Mouse (Mus musculus) heart, adult 18-20 months (tissue): ENCODE results near the gene Fgfr3. TPM values are rescaled to one million over a fixed set of nuclear protein-coding genes. Genes with fewer than 3 reads are reported as not detected.

ENCODE experiments used
- DNase-seq, 2 experiments: peaks; one replicate each; pipeline ENCODE4 v3.0.0; 2021 to 2022; ENCODE audit warnings: mixed read lengths in 1 of 2
- long read RNA-seq, 2 experiments: library from polyadenylated mRNA; stranded (forward); transcript quantifications; one replicate each; pipeline ENCODE4 v2.0.0; 2021
- total RNA-seq, 2 experiments: library from RNA; stranded (reverse); gene quantifications; 2 replicates each; pipeline ENCODE4 v1.2.3; 2021

Fgfr3 gene
- total RNA-seq = 10 to 100 TPM; 10.3 to 11.9 TPM
- long read RNA-seq, experiment 1, partial matches to known transcripts = 0 of 2 reads
- long read RNA-seq, experiment 1, other reads (novel, unspliced or antisense) = 1 of 2 reads
- long read RNA-seq, experiment 2, full-length matches to known transcripts = 2 of 5 reads
- long read RNA-seq, experiment 2, partial matches to known transcripts = 1 of 5 reads
- long read RNA-seq, experiment 2, other reads (novel, unspliced or antisense) = 2 of 5 reads

DNA sequence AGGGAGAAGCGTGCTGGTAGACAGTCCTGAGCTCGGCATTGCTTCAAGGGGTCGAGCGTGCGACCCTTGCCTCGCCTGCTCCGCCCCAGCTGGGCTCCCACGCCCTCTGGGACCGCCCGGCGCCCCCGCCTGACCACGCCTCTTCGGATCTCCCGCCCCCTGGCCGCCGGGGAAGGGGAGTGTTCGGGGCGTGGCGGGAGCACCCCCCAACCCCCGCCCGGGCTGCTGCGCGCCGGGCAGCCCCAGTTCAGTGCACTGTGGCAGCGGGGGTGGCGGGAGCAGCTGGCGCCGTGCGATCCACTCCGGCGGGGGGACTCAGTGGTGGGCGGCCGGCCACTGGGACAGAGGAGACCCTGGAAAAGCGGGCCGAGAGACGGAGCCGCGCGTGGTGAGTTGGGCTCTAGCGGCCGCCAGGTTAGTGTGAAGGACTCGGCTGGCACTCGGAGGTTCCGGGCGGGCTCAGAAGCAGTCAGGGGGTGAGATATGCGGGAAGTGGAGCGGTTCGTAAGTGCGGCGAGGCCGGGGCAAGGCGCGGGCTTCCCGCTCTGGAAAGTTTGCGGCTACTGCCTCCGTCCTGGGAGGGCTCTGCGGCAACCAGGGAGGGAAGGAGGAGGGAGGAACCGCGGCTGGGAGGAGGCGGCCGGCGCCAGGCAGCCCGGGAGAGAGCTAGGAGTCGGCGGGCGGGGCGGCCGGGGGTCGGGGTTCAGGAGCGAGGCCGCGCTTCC, at the start of gene Fgfr3:
Gene Fgfr3 (plus strand): TSS at position 134 of the 725 bp plus-strand sequence.
- peak; percentile 79 to 83 for DNase-seq

GRCm38 (mm10) chr5:33674439-33674838, 47.0 kb upstream of the Fgfr3 start:
- DNase-seq = peak in 1 of 2 experiments; percentile 30

- peak in 1 of 2 experiments; percentile 53 for DNase-seq
Measured at GRCm38 (mm10) chr5:33675964-33676363, 45.5 kb upstream of the Fgfr3 start.

DNA sequence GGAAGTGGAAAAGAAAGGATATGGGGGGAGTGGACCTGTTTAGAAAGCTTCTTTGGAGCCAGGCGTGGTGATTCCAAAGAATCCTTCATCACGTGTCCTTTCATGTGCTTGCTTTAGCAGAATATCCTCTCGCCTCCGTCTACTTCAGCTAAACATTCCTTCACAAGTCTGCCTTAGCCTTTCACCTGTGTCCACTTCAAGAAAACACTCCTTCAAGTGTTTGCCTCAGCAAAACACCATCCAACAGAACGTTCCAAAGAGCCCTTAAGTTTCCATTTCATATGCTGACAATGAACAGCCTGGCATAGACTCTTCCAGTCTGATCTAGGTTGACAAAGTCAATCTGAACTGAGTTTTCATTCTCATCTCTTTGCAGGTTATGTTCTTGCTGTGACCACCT, 43.2 kb upstream of the Fgfr3 start:
- no peak for DNase-seq

DNA sequence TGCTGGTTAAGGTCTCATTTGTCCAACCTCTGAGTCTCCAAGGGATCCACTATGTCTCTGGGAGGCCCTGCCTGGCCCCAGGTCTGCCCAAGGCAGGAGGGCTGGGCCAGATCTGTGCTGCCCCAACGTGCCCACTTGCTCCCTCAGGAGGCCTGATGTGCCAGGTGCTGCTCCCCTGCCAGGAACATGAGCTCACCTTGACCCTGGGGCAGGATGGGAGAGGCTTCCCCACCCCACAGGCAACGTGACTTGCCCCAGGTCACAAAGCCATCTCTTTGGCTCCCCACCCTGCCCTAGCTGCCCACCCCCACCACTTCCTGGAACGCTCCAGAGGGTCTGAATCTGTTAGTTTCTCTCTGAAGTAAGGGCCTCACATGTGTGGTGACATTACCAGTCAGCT, 40.4 kb upstream of the Fgfr3 start:
- DNase-seq = no peak

DNA sequence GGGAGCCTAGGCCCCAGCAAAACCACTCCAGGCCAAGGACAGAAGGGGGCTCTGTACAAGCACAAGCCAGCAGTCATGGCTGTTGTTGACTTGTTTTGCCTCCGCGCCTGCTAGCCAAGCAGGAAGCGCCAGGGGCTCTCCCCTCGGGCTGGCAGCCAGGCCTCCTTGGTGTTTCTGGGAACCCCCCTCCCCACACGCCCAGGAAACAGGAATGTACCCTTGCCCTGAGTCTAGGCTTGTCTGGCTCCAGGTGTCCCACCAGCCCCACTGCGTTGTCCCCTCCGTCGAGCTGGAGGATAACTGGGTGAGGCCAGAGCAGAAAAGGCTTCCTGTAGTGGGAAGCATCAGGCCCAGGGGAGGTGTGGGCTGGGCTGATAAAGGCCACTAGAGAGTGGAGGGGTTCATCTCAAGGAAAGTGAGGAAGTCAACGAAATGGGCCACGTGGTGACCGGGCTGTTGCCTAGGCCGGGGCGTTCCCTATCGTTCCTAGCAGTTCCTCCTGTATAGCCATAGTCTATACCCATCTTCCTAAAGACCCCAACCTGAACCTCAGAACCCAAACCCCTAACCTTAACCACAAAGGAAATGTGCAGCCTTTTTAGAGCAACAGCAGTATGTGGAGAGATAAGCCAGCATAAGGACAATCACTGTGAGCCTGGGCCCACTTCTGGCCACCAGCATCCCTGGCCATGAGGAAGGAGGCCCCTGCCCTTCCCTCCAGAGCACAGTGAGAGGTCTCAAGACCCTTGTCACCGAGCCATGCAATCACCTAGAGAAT, 39.7 kb upstream of the Fgfr3 start:
- DNase-seq = peak in 1 of 2 experiments; percentile 24

DNA sequence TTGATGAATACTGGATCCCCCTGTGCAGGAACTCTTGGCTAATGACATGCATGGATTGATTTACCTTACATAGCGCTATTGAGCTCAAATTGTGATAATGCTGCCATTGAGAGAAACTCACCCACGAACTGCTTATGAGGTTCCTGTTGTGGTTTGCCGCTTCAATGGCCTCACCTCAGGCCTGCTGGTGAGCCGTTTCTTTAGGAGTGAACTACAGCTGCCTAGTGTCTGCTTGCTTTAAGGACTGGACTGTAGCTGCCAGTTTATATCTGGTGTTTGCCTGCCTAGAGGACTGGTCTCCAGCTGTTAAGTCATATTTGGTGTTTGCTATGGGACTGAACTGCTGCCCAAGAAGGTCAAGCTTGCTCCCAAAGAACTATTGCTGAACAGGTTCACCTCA, 38.5 kb upstream of the Fgfr3 start:
- DNase-seq = no peak

DNA sequence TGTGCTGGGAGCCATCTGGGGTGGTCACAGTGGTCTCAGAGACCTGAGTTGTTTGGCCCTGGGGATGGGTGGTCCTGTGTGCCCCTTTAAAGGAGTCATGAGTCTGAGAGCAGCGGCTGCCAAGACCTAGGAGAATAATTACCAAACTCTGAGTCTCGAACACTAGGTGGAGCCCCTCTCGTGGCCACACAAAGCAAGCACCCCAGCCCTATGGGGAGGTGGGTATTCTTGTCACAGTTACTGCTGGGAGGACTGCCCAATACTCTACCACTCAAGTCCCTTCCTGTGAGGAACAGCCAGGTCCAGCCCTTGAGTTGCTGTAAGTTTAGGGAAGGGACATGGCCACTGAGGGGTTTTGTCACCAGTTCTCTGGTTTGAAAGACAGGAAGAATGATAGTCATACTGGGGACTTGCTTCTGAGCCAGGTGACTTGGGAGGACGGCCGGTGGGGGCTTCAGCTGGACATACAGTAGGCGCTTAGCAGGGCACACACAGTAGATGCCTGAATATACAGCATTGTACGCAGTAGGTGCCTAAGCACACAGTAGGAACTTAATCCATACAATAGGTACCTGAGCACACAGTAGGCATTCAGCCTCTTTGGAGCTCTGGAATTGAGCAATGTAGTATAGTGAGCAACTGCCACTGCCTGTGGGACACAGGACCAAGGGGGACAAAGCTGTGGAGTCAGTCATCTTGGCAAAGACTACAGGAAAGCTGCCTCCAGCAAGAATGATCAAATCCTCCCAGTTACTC, 37.4 kb upstream of the Fgfr3 start:
- peak; percentile 37 to 65 for DNase-seq

DNA sequence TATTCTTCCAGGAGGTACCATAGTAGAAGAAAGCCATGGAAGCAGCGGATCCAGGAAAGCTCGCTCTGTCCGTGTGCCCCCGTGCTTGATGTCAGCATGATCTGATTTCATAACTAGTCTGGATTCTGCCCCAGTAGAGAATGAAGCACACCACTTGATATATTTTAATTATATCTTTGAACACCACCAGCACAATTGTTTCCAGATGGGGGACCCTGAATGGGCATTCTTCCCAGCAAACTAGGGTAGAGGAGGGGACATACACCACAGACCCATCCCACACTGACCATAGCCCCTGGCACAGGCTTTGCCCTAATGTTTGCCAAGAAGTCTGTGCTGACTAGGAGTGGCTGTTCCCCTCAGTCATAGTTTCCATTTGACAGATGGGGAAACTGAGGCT, 36.5 kb upstream of the Fgfr3 start:
- no peak for DNase-seq

DNA sequence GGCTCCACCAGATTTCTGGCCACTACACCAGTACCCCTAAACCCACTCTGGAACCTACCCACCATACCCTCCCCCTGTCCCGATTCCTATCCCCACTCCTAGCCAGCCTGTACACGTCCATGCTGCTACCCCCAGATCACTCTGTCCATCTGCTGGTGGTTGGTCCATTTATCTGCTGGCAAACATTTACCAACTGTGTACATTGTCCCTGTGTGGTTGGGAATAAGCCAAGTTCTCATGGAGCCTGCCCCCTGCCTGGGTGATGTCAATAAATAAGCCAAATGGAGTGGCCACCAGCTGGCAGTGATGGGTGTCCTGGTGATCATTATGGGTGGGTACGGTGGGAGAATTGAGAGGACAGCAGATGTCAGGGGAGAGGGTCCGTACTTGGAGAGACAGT, 34.3 kb upstream of the Fgfr3 start:
- DNase-seq = no peak

- peak in 1 of 2 experiments; percentile 56 for DNase-seq
Measured at GRCm38 (mm10) chr5:33688278-33689220, 32.9 kb upstream of the Fgfr3 start.

DNA sequence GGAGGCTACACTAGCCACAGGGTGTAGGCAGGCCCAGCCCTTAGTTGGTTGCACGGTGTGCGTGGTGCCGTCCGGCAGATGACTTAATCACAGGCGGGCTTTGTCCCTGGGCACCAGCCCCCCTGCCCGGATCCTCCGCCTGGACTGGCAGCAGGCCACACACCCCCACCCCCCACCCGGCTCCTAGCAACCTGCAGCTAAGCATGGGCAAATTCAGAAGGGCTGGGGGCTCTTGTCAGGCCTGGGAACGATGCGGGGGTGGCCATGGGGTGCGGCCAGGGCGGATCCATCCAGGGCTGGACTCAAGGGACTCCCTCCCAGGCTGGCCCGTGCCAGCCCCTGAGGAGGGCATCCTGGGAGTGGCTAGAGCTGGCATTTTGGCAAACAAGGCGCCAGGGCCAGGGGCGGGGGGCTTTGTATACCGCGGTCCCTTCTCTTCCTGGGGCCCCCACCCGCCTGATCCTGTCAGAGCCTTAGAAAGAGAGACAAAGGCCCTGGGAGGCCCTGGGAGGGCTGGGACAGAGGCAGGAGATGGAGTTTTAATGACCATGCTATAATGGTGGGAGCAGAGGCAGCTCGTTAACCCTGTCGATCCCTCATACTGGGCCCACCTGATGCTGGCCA, 32.1 kb upstream of the Fgfr3 start:
- DNase-seq = peak; percentile 47 to 64

DNA sequence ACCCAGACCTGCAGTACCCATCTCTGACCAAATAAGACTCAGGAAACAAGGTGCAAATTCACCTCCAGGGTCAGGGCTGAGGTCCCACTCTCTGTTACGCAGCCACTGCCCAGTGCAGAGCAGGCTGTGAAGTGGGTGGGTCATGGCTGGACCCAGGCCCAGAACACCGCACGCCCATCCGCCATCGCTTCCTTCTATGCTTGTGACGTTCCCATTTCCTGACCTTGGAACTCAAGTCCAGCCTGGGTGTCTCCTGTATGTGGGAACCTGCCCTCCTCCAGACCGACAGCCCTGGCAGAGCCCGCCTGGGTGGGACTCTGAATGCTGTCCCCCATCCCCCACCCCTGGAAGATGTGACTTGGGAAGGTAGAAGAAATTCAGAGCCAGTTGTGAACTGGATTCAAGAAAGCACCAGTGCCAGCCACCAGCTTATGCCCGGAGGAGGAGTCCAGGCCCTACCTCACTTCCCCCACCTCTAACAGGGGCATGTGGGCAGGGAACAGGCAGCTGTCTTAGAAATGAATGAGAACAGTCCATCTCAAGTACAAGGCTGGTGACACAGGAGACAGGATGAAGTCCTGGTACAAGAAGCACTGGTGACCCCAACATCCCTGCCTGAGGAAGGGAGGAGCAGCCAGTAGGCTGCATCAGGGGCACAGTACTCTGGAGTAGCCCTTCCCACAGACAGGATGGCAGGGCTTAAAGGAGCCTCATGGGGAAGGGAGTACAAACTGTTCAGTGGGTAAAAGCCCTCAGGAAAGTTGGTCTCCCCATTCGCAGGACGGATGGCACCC, 31.4 kb upstream of the Fgfr3 start:
- DNase-seq = peak; percentile 63 to 89

- DNase-seq = peak in 1 of 2 experiments; percentile 29
Measured at GRCm38 (mm10) chr5:33692393-33692792, 29.1 kb upstream of the Fgfr3 start.

GRCm38 (mm10) chr5:33694461-33694847, 27.0 kb upstream of the Fgfr3 start:
- DNase-seq = no peak

GRCm38 (mm10) chr5:33694848-33695717, 26.4 kb upstream of the Fgfr3 start:
- peak; percentile 52 to 58 for DNase-seq

GRCm38 (mm10) chr5:33695718-33696121, 25.8 kb upstream of the Fgfr3 start:
- no peak for DNase-seq

- DNase-seq = no peak
Measured at GRCm38 (mm10) chr5:33696430-33696829, 25.0 kb upstream of the Fgfr3 start.

DNA sequence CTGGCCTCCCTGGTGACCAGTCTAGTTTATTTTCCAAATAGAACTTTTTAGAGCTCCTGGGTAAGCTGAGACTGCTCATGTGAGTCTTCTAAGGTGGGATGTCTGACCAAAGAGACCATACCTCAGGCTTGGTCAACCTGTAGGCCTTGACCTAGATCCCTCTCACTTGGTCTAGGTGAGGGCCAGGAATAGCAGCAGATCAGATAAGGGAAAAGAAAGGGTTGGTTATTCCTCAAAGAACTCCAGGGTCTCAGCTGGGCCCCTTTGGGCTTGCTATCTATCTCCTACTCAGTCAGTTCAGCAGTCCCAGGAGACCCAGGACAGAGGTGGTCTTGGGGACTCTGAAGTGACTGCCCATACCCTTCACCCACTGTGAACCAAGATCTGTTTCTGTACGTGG, 23.9 kb upstream of the Fgfr3 start:
- DNase-seq = no peak
